Mouse (Mus musculus): Measurements from ENCODE around the gene Ttc39b. TPM values are rescaled to one million over a fixed set of nuclear protein-coding genes. Genes with fewer than 3 reads are reported as not detected.
A peak's percentile ranks its signal among the peaks of the same experiment; 100 is the strongest.

The Ttc39b gene
- polyA plus RNA-seq, 1 experiment from 2014 or later, result 14.4 TPM

DNA sequence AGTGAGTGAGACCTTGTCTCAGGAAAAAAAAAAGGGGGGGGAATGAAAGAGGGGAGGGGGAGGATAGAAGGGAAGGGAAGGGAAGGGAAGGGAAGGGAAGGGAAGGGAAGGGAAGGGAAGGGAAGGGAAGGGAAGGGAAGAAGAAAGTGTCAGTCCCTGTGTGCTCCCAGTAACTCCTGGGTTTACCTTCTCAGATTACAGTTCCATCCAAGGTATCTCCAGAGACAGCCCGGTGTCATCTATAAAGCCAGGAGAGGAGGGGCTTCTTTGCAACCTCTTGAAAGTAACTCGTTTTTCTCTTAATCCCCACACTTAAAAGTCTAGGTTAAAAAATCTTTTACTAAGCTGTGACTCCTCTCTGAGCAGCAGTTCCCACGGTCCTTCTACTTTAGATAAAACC, 5.3 kb downstream of the Ttc39b start:
- in situ Hi-C loops (cut with MboI; ENCODE audit: low pct_unique_long_range_greater_than_20kb), result no loop called here
- no peaks in the 10 kb centered on the region for H3K27me3 ChIP-seq
- POLR2A ChIA-PET, result no interaction called here
- no peak for TF ChIP-seq CTCF (IDR thresholded peaks at IDR 0.05)
- CTCF ChIA-PET, result interaction anchor here (3.2 kb wide), 1 partner anchor 10 kb away, joined by 7 read pairs; no protein-coding TSS in a partner anchor
- DNase-seq (ENCODE audit: low read depth, low spot score) (no peak), ATAC-seq (no peak)

DNA sequence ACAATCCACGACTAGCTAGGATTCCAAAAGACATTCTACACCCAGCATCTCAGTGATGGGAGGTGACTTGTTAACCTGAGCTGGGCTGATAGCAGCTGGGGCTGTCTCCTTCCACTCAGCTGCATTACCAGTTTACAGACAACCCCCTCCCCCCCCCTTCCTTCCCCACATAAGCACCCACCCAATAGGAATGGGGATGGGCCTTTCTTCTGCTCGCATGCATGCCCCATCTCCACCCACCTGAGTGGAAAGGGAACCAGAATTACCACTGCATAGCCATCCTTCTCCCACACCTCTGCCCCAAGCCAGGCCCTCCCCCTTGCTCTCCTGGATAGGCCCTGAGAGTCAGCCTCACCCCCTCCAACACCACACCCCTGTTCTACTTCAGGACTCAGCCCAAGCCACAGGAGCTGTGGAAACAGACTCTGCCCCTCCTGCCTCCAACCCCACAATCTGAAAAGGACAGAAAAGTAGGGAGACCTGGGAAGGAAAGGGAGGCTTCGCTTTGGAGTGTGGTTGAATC, 6.2 kb downstream of the Ttc39b start:
- DNase-seq (ENCODE audit: low read depth, low spot score), result no peak
- in situ Hi-C loops (cut with MboI; ENCODE audit: low pct_unique_long_range_greater_than_20kb), result no loop called here
- ChIA-PET POLR2A (no interaction called here), CTCF (interaction anchor here (1.3 to 1.5 kb wide), 2 partner anchors 9 to 14 kb away, joined by 3 to 7 read pairs; no protein-coding TSS in a partner anchor)
- no peaks in the 10 kb centered on the region for H3K27me3 ChIP-seq
- TF ChIP-seq CTCF (IDR thresholded peaks at IDR 0.05), result no peak
- no peak for ATAC-seq

DNA sequence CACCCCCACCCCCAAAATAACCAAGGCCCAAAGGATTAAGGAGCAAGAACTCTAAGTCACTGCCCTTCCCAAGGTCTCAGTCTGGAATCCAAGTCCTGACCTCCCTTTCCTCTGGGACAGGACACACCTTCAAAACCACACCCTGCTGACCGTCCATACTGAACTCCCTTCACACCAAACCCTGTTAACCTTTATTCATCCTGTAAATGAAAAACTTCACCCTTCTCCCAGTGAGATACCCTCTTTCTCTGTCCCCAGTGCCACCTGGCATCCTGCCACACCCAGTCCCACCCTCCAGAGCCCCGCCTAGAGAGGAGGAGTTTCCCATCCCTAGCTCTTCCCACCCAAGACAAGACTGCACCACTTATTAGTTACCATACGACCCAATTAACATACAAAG, 7.3 kb downstream of the Ttc39b start:
- POLR2A ChIA-PET, result interaction anchor here (0.6 kb wide), 1 partner anchor 33 kb away, joined by 4 read pairs; no protein-coding TSS in a partner anchor
- TF ChIP-seq CTCF (IDR thresholded peaks at IDR 0.05), result no peak
- no peaks in the 10 kb centered on the region for H3K27me3 ChIP-seq

DNA sequence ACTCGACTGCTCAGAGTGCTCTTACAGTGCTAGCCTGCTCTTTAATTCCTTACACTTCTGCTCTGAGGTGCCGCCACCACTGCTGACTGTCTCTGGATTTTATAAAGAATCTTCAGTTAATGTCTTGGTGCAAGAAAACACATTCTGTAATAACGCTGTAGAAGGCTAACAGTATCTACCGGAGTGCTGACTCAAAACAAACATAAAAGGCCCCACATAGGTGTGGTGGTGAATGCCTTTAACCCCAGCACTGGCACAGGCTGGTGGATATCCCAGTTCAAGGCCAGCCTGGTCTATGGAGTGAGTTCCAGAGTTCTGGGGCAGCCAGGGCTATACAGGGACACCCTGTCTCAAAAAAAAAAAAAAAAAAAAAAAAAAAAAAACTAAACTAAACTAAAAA, 8.1 kb downstream of the Ttc39b start:
- ATAC-seq, result no peak
- no peak for TF ChIP-seq CTCF (IDR thresholded peaks at IDR 0.05)
- ChIA-PET CTCF (no interaction called here), POLR2A (interaction anchor here (0.6 kb wide), 1 partner anchor 34 kb away, joined by 4 read pairs; no protein-coding TSS in a partner anchor)
- DNase-seq (ENCODE audit: low read depth, low spot score), result no peak
- in situ Hi-C loops (cut with MboI; ENCODE audit: low pct_unique_long_range_greater_than_20kb), result no loop called here
- no peaks in the 10 kb centered on the region for H3K27me3 ChIP-seq

More for the DNA sequence above, 7.3 kb downstream of the Ttc39b start:
- CTCF ChIA-PET, result interaction anchor here (1.3 to 1.5 kb wide), 2 partner anchors 8 to 13 kb away, joined by 3 to 7 read pairs; no protein-coding TSS in a partner anchor
- no peak for ATAC-seq
- DNase-seq (ENCODE audit: low read depth, low spot score), result no peak
- in situ Hi-C loops (cut with MboI; ENCODE audit: low pct_unique_long_range_greater_than_20kb), result no loop called here

DNA sequence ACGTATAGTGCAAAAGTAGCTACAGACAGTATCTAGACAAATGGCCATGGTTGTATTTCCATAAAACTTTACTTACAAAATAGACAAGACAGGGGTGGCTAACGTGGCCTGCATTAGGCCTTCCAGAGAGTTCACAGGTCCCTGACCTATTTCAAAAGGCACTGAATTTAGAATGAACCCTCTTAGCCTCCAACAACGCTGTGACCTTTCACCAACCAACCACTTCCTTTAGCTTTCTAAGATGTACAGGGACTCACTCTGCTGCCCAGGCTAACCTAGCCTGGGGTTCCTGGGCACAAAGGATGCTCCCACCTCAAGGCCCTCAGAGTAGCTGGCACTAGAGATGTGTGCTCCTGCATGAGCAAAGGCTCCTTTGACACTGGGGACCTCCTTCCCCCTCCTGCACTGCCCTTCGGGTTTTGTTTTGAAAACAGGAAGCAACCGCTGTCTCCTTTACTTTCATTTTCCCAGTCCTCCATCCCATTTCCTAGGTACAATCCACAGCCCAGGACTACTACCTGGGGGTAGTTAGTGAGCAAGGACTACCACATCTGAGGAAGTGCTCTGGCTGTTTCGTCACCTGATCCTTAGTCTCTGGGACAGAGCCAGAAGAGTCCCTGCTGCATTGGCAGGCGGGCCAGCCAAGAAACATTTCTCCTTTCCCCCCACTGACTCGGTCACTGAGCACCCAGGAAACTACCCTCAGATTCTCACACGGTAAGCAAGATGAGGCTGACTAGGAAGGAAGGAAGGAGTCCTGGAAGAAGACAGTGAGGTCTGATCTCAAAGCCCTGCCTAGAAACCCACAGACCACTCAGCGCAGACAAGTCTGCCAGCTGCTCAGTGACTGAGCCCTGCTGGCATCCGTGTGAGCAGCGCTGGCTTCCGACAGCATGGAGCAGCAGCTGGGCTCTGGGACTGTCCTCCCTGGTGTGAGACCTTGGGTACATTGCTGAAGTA, 8.9 kb downstream of the Ttc39b start:
- ChIA-PET CTCF (no interaction called here), POLR2A (interaction anchor here (1.0 kb wide), 1 partner anchor 9 kb away, joined by 4 read pairs; the partner anchor contains the start of gene Ttc39b)
- in situ Hi-C loops (cut with MboI; ENCODE audit: low pct_unique_long_range_greater_than_20kb), result no loop called here
- DNase-seq (ENCODE audit: low read depth, low spot score), result no peak
- H3K27me3 ChIP-seq, result no peaks in the 10 kb centered on the region
- no peak for TF ChIP-seq CTCF (IDR thresholded peaks at IDR 0.05)
- ATAC-seq, result no peak

DNA sequence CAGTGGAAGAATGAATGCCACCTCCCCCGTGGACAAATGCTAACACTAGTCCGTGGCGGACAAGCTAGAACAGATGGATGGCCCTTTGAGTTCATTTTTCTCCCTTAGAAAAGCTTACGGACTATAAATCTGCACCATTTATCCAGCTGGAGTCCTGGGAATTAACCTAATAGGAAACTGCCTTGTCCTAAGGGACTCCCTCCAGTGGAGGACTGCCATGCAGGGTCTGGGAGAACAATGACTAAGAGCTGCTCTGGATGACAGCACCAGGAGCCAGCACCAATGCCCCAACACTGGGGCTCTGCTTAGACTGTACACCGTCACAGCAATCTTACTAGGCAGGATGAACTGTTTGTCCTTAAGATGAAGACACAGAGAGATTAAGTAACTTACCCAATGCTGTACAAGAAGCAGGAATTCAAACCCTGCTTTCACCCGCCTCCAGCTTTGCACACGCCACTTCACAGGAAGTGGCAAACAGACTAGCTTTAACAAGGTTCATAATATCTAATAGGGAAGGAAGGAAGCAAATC, 9.7 kb downstream of the Ttc39b start:
- POLR2A ChIA-PET, result interaction anchor here (1.0 kb wide), 1 partner anchor 9 kb away, joined by 4 read pairs; the partner anchor contains the start of gene Ttc39b
- in situ Hi-C loops (cut with MboI; ENCODE audit: low pct_unique_long_range_greater_than_20kb), result no loop called here
- CTCF ChIA-PET, result interaction anchor here (0.9 kb wide), 1 partner anchor 9 kb away, joined by 3 read pairs; no protein-coding TSS in a partner anchor
- TF ChIP-seq CTCF (IDR thresholded peaks at IDR 0.05), result no peak
- ATAC-seq, result no peak
- no peaks in the 10 kb centered on the region for H3K27me3 ChIP-seq
- no peak for DNase-seq (ENCODE audit: low read depth, low spot score)

DNA sequence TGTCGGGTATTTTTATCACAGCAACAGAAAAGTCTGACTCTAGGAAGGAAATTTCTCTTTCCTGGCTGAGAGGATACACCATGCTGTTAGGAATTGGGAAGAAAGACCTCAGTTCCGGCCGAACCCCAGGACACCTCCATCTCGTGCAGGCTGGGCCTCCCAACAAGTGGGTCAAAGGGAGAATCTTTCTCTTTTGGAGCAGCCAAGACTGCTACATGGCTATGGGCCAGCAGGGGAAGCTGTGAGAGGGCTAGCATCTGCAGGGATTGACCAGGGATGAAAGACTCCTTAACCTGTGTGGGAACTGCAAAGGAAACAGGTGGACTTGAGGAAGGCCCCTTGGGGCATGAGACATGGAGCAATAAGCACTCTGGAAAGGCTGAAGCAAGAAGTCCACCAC, 11.7 kb downstream of the Ttc39b start:
- DNase-seq (ENCODE audit: low read depth, low spot score) (no peak), ATAC-seq (no peak)
- in situ Hi-C loops (cut with MboI; ENCODE audit: low pct_unique_long_range_greater_than_20kb), result no loop called here
- POLR2A ChIA-PET, result no interaction called here
- no peaks in the 10 kb centered on the region for H3K27me3 ChIP-seq
- no peak for TF ChIP-seq CTCF (IDR thresholded peaks at IDR 0.05)
- CTCF ChIA-PET, result interaction anchor here (1.0 kb wide), 1 partner anchor 9 kb away, joined by 5 read pairs; no protein-coding TSS in a partner anchor

DNA sequence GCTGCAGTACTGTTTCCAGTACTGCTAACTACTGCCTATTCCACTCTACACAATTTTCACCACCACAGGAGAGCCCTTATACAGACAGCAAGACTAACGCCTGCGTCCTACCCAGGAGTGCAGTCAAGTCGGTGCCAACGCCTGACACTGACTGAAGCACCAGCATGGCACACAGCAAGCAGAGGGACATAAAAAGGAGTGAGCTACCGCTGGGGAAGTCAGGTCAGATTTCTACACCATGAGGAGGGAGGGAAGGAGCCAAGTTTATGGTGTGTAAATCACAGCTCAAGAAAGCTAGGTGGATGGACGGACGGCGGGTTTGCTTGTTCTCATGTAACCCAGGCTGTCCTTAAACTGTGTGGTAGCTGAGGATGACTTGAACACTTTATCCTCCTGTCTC, 12.6 kb downstream of the Ttc39b start:
- DNase-seq (ENCODE audit: low read depth, low spot score), result no peak
- no peak for ATAC-seq
- in situ Hi-C loops (cut with MboI; ENCODE audit: low pct_unique_long_range_greater_than_20kb), result no loop called here
- no peak for TF ChIP-seq CTCF (IDR thresholded peaks at IDR 0.05)
- POLR2A ChIA-PET, result no interaction called here
- H3K27me3 ChIP-seq, result no peaks in the 10 kb centered on the region
- CTCF ChIA-PET, result no interaction called here

DNA sequence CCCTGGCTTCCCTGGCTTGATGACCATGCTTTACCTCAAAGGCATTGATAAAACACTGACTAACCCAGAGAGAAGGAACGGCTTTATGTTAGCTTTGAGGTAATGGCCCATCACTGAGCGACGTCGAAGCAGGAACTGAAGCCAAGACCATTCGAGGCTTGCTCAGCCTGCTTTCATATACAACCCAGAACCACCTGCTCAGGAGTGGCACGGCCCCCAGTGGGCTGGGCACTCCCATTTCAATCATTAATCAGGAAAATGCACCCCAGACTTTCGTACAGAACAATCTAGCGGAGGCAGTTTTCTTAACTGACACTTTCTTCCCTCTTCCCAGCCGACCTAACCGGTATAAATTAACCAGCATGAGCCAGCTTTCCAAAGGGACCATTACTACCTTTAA, 13.1 kb downstream of the Ttc39b start:
- TF ChIP-seq CTCF (IDR thresholded peaks at IDR 0.05), result no peak
- no peak for ATAC-seq
- H3K27me3 ChIP-seq, result no peaks in the 10 kb centered on the region
- ChIA-PET POLR2A (no interaction called here), CTCF (no interaction called here)
- DNase-seq (ENCODE audit: low read depth, low spot score), result no peak
- in situ Hi-C loops (cut with MboI; ENCODE audit: low pct_unique_long_range_greater_than_20kb), result no loop called here

DNA sequence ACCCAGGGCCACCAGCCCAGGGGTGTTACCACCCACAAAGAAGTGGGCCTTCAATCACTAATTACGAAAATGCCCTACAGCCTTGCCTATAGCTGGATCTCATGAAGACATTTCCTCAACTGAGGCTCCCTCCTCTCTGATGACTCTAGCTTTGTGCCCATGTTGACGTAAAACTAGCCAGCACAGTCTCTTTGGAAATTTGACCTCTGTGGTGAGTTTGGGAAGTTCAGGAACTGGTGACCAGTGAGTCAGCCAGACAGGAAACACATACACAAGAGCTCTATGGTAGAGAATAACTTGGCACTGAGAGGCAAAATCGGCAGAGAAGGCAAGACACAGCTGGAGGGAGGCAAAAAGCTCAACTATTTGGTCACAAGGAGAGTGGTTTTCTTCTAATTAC, 15.1 kb downstream of the Ttc39b start:
- peak; percentile 91 for ATAC-seq
- TF ChIP-seq CTCF (IDR thresholded peaks at IDR 0.05), result peak; percentile 13
- ChIA-PET POLR2A (no interaction called here), CTCF (interaction anchor here (0.7 to 1.7 kb wide), 4 partner anchors 8 to 101 kb away, joined by 3 to 7 read pairs (median 4); no protein-coding TSS in a partner anchor)
- DNase-seq (ENCODE audit: low read depth, low spot score), result peak; percentile 76
- in situ Hi-C loops (cut with MboI; ENCODE audit: low pct_unique_long_range_greater_than_20kb), result loop anchor here (5.0 kb wide), 1 partner anchor 68 kb away; no protein-coding TSS in a partner anchor
- H3K27me3 ChIP-seq, result no peaks in the 10 kb centered on the region

All from Patski (cell line).